Mouse (Mus musculus) heart, postnatal 10 days (tissue): Measurements from ENCODE around the gene A3galt2. TPM values are rescaled to one million over a fixed set of nuclear protein-coding genes. Genes with fewer than 3 reads are reported as not detected.
A peak's percentile ranks its signal among the peaks of the same experiment; 100 is the strongest.

Experiments used
- DNase-seq, 2 experiments: peaks; one replicate each; pipeline ENCODE4 v3.0.0; 2021
- intact Hi-C: fragments of 180-260 bp; cut with DNase I; formaldehyde crosslinking; loops from one replicate; pipeline ENCODE4 v1.15.1; 2025
- total RNA-seq, 2 experiments: library from RNA; stranded (reverse); gene quantifications; 2 replicates each; pipeline ENCODE4 v1.2.3; 2021

The A3galt2 gene
- total RNA-seq, 2 experiments from 2014 or later = 0.12 to 0.29 TPM

- DNase-seq = no peak
- intact Hi-C loops = no loop called here
Measured at GRCm38 (mm10) chr4:128748309-128748708, 6.9 kb upstream of the A3galt2 start.

GRCm38 (mm10) chr4:128751006-128751405 is 4.2 kb upstream of the A3galt2 start:
- intact Hi-C loops = no loop called here
- DNase-seq = peak in 1 of 2 experiments; percentile 32

- intact Hi-C loops = no loop called here
- no peak for DNase-seq
Measured at GRCm38 (mm10) chr4:128752031-128752757, 3.0 kb upstream of the A3galt2 start.

GRCm38 (mm10) chr4:128753571-128753970 is 1.6 kb upstream of the A3galt2 start:
- DNase-seq = no peak
- intact Hi-C loops = no loop called here

GRCm38 (mm10) chr4:128755900-128756299 is 736 bp downstream of the A3galt2 start:
- DNase-seq = no peak
- intact Hi-C loops = loop anchor here (5.0 kb wide), 1 partner anchor 44 kb away; no protein-coding TSS in a partner anchor

GRCm38 (mm10) chr4:128759214-128759613 is 4.0 kb downstream of the A3galt2 start:
- intact Hi-C loops = loop anchor here (5.0 kb wide), 1 partner anchor 47 kb away; no protein-coding TSS in a partner anchor
- DNase-seq = no peak

- no peak for DNase-seq
- intact Hi-C loops = no loop called here
Measured at GRCm38 (mm10) chr4:128760029-128760428, 4.9 kb downstream of the A3galt2 start.

- DNase-seq = no peak
- intact Hi-C loops = no loop called here
Measured at GRCm38 (mm10) chr4:128766929-128767328, 11.8 kb downstream of the A3galt2 start.

GRCm38 (mm10) chr4:128768120-128768519 is 13.0 kb downstream of the A3galt2 start:
- peak in 1 of 2 experiments; percentile 32 for DNase-seq
- intact Hi-C loops = no loop called here

- intact Hi-C loops = no loop called here
- DNase-seq = no peak
Measured at GRCm38 (mm10) chr4:128769569-128770355, 14.6 kb downstream of the A3galt2 start.

GRCm38 (mm10) chr4:128770698-128771097 is 15.5 kb downstream of the A3galt2 start:
- no peak for DNase-seq
- intact Hi-C loops = no loop called here

GRCm38 (mm10) chr4:128773820-128774219 is 18.7 kb downstream of the A3galt2 start:
- intact Hi-C loops = no loop called here

GRCm38 (mm10) chr4:128774467-128774866 is 19.3 kb downstream of the A3galt2 start:
- peak; percentile 34 to 70 for DNase-seq
- intact Hi-C loops = no loop called here

More at GRCm38 (mm10) chr4:128773820-128774219, 18.7 kb downstream of the A3galt2 start:
- no peak for DNase-seq

GRCm38 (mm10) chr4:128776568-128777289 is 21.6 kb downstream of the A3galt2 start:
- peak; percentile 80 to 89 for DNase-seq
- intact Hi-C loops = loop anchor here (1.0 to 5.0 kb wide), 4 partner anchors 49 to 164 kb away; partner anchors contain the start of gene Zscan20

GRCm38 (mm10) chr4:128777593-128777992 is 22.4 kb downstream of the A3galt2 start:
- DNase-seq = no peak
- intact Hi-C loops = loop anchor here (5.0 kb wide), 2 partner anchors 50 to 165 kb away; partner anchors contain the start of gene Zscan20

- intact Hi-C loops = no loop called here
Measured at GRCm38 (mm10) chr4:128782037-128782436, 26.9 kb downstream of the A3galt2 start.

GRCm38 (mm10) chr4:128782645-128783044 is 27.5 kb downstream of the A3galt2 start:
- DNase-seq = no peak
- intact Hi-C loops = no loop called here

More at GRCm38 (mm10) chr4:128782037-128782436, 26.9 kb downstream of the A3galt2 start:
- no peak for DNase-seq

- no peak for DNase-seq
- intact Hi-C loops = no loop called here
Measured at GRCm38 (mm10) chr4:128784950-128785631, 29.9 kb downstream of the A3galt2 start.

- intact Hi-C loops = no loop called here
- DNase-seq = no peak
Measured at GRCm38 (mm10) chr4:128785921-128786654, 30.9 kb downstream of the A3galt2 start.
